Mouse (Mus musculus) frontal cortex, adult (tissue): ENCODE measurements around the gene Ano6.

ENCODE experiments used
- ATAC-seq: cut with Nextera tagmentation; 2 replicates; pipeline ENCODE4 v1.9.2; 2017; ENCODE audit warnings: mild to moderate bottlenecking, moderate library complexity, mixed read lengths; ENCODE audit not compliant: low TSS enrichment

Ano6 gene

GRCm38 (mm10) chr15:95768703-95769102 lies 21.9 kb upstream of the Ano6 start:
- no peak for ATAC-seq

- ATAC-seq: no peak
These were observed 21.1 kb upstream of the Ano6 start for GRCm38 (mm10) chr15:95769576-95769975.

- ATAC-seq: no peak
These were observed 20.3 kb upstream of the Ano6 start for GRCm38 (mm10) chr15:95770307-95770706.

GRCm38 (mm10) chr15:95772374-95772773 lies 18.3 kb upstream of the Ano6 start:
- ATAC-seq: no peak

GRCm38 (mm10) chr15:95772861-95773836 lies 17.5 kb upstream of the Ano6 start:
- ATAC-seq: no peak

GRCm38 (mm10) chr15:95774197-95774596 lies 16.4 kb upstream of the Ano6 start:
- ATAC-seq: no peak

GRCm38 (mm10) chr15:95774674-95775414 lies 15.8 kb upstream of the Ano6 start:
- ATAC-seq: no peak

- ATAC-seq: no peak
These were observed 12.9 kb upstream of the Ano6 start for GRCm38 (mm10) chr15:95777743-95778142.

- ATAC-seq: no peak
These were observed 11.9 kb upstream of the Ano6 start for GRCm38 (mm10) chr15:95778710-95779109.

- no peak for ATAC-seq
These were observed 4.0 kb upstream of the Ano6 start for GRCm38 (mm10) chr15:95786624-95787023.

- no peak for ATAC-seq
These were observed 3.1 kb upstream of the Ano6 start for GRCm38 (mm10) chr15:95787578-95787977.

GRCm38 (mm10) chr15:95789562-95790528 lies 798 bp upstream of the Ano6 start:
- peak; percentile 49; the same call in 1 of the 2 replicates for ATAC-seq

- peak; percentile 10; the same call in 1 of the 2 replicates for ATAC-seq
These were observed 623 bp downstream of the Ano6 start for GRCm38 (mm10) chr15:95791141-95791791.

GRCm38 (mm10) chr15:95791855-95792254 lies 1.2 kb downstream of the Ano6 start:
- ATAC-seq: no peak

- ATAC-seq: no peak
These were observed 1.9 kb downstream of the Ano6 start for GRCm38 (mm10) chr15:95792261-95793260.

GRCm38 (mm10) chr15:95793748-95794491 lies 3.3 kb downstream of the Ano6 start:
- ATAC-seq: no peak

- ATAC-seq: no peak
These were observed 4.2 kb downstream of the Ano6 start for GRCm38 (mm10) chr15:95794611-95795565.

- ATAC-seq: no peak
These were observed 5.4 kb downstream of the Ano6 start for GRCm38 (mm10) chr15:95796062-95796461.
